Mouse (Mus musculus) urinary bladder, postnatal 25 days (tissue): ENCODE results near the gene Fdx1l.

Source experiments
- DNase-seq: peaks from one replicate; pipeline ENCODE4 v3.0.0; 2022; ENCODE audit warnings: low spot score

Fdx1l gene

DNA sequence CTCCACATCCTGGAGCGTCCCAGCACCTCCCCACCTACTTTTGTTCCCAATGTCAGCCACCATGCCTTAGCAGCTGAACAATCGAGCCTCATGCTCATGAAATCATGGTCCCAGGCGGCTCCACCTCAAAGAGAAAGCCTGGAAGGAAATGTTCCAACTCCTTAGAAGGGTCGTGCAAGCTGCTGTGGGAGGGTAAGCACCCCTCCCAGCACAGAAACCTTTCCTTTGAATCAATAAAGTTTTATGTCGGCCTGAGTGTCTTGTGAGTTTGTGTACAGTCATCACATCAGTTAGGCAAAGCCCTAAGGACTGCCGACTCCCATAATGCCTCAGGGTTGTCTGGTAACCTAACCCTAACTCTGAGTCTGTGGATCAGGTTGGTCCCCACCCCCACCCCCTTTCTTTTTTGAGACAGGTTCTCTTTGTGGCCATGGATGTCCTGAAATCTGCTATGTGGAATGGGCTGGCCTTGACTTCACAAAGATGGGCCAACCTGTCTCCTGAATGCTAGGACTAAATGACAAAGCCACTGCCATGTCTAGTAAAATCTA is 44.8 kb downstream of the Fdx1l start:
- no peak for DNase-seq

DNA sequence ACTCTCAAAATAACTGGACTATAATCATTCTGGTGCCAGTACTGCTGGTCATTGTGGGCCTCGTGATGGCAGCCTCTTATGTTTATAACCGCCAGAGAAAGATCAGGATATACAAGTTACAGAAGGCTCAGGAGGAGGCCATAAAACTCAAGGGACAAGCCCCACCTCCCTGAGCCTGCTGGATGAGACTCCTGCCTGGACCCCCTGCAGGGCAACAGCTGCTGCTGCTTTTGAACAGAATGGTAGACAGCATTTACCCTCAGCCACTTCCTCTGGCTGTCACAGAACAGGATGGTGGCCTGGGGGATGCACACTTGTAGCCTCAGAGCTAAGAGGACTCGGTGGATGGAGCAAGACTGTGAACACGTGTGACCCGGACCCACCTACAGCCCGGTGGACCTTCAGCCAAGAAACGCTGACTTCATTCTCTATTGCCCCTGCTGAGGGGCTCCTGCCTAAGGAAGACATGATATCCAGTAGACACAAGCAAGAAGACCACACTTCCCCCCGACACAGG is 45.6 kb downstream of the Fdx1l start:
- no peak for DNase-seq

DNA sequence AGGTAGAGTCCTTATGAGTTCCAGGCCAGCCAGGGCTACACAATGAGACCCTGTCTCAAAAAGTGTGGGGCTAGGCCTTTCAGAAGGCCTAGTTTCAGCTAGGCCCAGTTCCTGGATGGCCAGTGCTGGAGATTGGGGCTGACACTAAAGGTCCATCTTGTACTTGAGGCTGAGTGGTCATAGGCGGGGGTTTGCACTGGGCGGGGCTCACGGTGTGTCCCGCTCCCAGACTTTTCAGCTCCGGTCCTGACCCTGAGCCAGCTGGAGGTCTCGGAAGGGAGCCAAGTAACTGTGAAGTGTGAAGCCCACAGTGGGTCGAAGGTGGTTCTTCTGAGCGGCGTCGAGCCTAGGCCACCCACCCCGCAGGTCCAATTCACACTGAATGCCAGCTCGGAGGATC is 46.6 kb downstream of the Fdx1l start:
- no peak for DNase-seq

DNA sequence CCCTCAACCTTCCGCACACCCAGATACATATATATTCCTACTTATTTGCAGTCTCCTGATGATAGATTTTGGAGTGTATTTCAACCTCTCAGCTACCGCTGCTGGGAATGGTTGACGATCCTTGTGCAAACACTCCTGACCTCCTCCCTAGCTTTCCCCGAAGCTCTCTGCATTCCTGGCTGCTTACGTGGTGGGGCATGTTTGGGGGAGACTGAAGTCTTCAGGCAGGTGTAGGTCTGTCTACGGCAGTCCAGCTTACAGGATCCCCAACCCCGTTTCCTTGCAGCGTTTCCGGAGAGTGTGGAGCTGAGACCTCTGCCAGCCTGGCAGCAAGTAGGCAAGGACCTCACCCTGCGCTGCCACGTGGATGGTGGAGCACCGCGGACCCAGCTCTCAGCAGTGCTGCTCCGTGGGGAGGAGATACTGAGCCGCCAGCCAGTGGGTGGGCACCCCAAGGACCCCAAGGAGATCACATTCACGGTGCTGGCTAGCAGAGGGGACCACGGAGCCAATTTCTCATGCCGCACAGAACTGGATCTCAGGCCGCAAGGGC is 48.1 kb downstream of the Fdx1l start:
- no peak for DNase-seq

DNA sequence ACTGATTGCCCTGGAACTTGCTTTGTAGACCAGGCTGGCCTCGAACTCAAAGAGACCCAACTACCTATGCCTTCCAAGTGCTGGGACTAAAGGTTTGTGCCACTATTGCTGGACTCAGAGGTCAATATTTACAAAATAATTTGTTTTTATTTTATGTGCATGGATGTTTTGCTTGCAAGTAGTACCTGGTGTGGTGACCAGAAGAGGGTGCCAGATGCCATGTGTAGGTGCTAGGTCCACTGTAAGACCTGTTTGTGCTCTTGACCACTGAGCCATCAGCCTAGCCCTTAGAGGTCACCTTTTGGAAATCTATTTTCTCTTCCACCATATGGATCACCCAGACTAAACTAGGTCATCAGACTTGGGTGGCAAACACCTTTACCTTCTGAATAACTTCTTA is 50.7 kb downstream of the Fdx1l start:
- DNase-seq, result no peak

DNA sequence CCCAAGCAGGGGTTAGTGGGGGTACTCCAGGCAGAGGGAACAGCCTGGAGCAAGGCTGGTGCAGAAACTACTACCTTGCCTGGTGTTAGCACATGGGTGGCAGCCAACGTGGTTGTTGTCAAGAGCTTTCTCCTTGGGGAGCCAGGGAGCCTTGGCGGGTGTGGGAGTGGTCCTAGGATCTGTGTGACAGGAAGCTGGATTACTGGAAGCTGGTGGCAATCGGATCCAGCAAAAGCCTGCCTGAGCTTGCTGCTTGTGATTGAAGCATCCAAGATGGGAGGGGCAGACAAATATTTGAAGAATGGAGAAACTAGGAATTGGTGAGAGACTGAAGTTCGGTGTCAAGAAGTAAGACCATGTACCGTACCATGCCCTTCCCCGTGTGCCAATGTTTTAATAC is 51.1 kb downstream of the Fdx1l start:
- DNase-seq, result no peak

DNA sequence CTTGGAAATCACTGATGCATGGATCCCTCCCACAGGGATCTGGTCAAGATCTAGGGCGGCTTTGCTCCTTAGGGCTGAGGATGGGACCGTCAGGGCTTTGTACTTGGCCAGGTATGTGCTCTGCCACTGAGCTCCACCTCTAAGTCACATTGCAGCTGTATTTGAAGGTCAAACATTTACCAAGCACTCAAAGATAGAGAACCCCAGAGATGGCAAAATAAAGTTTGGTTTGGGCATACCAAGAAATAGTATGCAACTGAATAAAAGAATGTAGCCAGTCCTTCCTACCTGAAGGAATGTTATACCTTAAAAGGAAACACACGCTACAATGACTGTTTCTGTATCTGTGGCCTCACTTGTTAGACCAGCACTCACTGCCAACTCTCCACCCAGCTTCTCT is 52.1 kb downstream of the Fdx1l start:
- DNase-seq, result no peak

DNA sequence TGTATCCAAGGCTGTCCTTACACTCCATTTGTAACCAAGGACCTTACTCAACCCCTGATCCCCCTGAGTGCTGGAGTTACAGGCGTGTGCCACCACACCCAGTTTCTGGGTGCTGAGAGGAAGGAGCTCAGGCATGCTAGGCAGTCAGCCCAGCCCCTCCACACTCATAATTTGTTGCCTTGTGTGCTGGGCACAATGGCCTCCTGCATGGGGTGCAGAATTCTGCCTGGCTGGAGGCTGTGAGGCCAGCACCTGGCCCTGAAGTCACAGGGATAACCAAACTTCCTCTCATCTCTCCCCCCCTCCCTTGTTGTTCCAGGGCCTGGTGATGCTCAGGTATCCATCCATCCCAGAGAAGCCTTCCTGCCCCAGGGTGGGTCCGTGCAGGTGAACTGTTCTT is 54.8 kb downstream of the Fdx1l start:
- DNase-seq, result no peak
